Mouse (Mus musculus) testis, adult 2 months (tissue): ENCODE measurements around the gene Shc1.

Experiments
- CTCF ChIP-seq: fragments of 200-500 bp; IDR thresholded peaks from 2 replicates; pipeline ENCODE4 v1.5.1; 2012; ENCODE audit warnings: low read depth, mild to moderate bottlenecking, inconsistent platforms, low read length, moderate library complexity; ENCODE audit not compliant: control insufficient read depth, insufficient read depth, insufficient replicate concordance
- POLR2A ChIP-seq: fragments of 200-500 bp; IDR thresholded peaks from 2 replicates; pipeline ENCODE4 v1.6.1; 2012; ENCODE audit warnings: low read depth, mild to moderate bottlenecking, inconsistent platforms, low read length, moderate library complexity; ENCODE audit not compliant: control insufficient read depth

DNA sequence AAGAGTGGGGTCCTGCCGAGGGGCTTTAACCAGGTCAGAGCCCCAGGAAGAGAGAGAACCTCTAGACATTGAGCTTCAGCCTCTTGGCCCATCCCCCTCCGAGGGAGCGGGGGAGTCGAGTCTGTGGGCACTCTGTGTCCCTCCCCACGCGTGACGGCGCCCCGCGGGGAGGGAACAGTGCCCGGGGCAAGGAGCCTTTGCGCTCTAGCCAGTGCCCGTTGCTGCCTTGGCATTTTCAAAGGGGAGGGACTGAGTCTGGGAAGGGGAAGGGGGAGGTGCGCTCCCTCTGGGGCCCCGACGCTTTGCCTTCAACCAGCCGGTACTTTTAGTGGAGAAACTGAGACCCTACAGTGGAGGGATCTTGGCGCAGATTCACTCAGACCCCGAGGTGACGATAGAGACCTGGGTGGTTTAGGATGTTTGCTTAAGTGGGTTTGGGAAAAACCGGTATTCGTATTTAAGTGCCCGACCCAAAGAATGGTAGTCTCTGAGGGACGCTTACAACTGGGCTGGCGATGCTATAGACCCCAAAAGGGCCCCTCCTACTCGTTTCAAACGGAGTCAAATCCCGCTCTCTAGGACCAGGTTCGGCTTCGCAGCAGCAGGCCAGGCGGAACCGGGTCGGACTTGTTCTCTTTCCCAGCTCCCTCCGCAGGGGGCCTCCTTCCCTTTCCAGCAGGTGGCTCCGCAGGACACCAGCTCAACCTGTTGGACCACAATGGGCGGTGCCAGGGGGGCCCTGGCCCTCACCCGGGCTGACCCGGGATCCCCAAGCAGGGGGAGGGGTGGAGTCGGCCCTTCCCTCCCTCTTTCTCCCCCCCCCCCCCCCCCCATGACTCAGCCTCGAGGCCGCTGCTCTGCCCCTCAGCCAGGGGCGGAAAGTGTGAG is 24.0 kb upstream of the Shc1 start, which contains the start of gene Zbtb7b:
- TF ChIP-seq CTCF (no peak), POLR2A (no peak)
